Comparison of ENCODE assay signal across 9 mouse cellular contexts in genomic region chr5:149514087-149514671, GRCm38 (mm10). TPM values are rescaled to one million over a fixed set of nuclear protein-coding genes. Genes with fewer than 3 reads are reported as not detected.
DNase-seq lines count a peak whose midpoint lies in the region; ATAC-seq and TF ChIP-seq lines count a peak whose summit lies in the region.
"Had no signal": no experiment of that assay in that cellular context is flagged by ENCODE, and none has a peak within 500 bp of the region (broad histone marks: within the 10 kb centered on the region; RNA-seq: fewer than 3 reads in every experiment).

No protein-coding gene starts in this region.

- H3K36me3 ChIP-seq in hindbrain, embryonic 11.5 days (ENCODE audit: control insufficient read depth, insufficient read depth, low read length): no peaks in the 10 kb centered on the region
- H3K36me3 ChIP-seq in limb, embryonic 11.5 days (ENCODE audit: control insufficient read depth, insufficient read depth, low read length): no peaks in the 10 kb centered on the region
- H3K36me3 ChIP-seq in midbrain, postnatal 0 days (ENCODE audit: insufficient read depth, low read length): no peaks in the 10 kb centered on the region

- peaks cover 8% of the 10 kb centered on the region for H3K4me1 ChIP-seq in hindbrain, embryonic 11.5 days (replicated peaks; ENCODE audit: control insufficient read depth, insufficient read depth, low read length)
- H3K4me1 ChIP-seq in limb, embryonic 11.5 days (ENCODE audit: control insufficient read depth, insufficient read depth, low read length): peaks cover 6% of the 10 kb centered on the region; the same call in 1 of the 2 replicates
- H3K4me1 ChIP-seq in midbrain, postnatal 0 days (ENCODE audit: insufficient read depth, low read length): 0 out of 2 replicates have a peak, but pooled peaks cover 6% of the 10 kb centered on the region

- no peak overlapping the region for H3K4me3 ChIP-seq in hindbrain, embryonic 11.5 days (ENCODE audit: low read depth, low read length)
- no peak overlapping the region for H3K4me3 ChIP-seq in limb, embryonic 11.5 days (ENCODE audit: low read depth, low read length)
- no peak overlapping the region for H3K4me3 ChIP-seq in midbrain, postnatal 0 days (ENCODE audit: low read depth, low read length)

- peak; percentile 21 for DNase-seq in MN1 (ENCODE audit: low spot score)
- DNase-seq in adrenal gland, postnatal 10 days: peak; percentile 53
- DNase-seq in forelimb bud, embryonic 11.5 days (ENCODE audit: low read depth, low spot score): peak; percentile 64
- DNase-seq in hindbrain, embryonic 11.5 days (ENCODE audit: low spot score): peak; percentile 72
- DNase-seq in limb, embryonic 11.5 days (ENCODE audit: low spot score): peak; percentile 60
- peak; percentile 82 for DNase-seq in midbrain, postnatal 0 days (ENCODE audit: low spot score)
- no peak for DNase-seq in layer of hippocampus, adult 11-12 months (ENCODE audit: low spot score)
- DNase-seq in spleen, postnatal 14 days (ENCODE audit: low spot score in 2 of 2): no peak

- H3K4me2 ChIP-seq in hindbrain, embryonic 11.5 days (replicated peaks; ENCODE audit: low read depth, low read length): no peak overlapping the region
- H3K4me2 ChIP-seq in limb, embryonic 11.5 days (ENCODE audit: low read depth, severe bottlenecking): peak overlapping the region; percentile 23; the same call in 1 of the 2 replicates
- H3K4me2 ChIP-seq in midbrain, postnatal 0 days (ENCODE audit: low read depth, low read length, poor library complexity, severe bottlenecking): peak overlapping the region; percentile 30

- H3K9ac ChIP-seq in hindbrain, embryonic 11.5 days (ENCODE audit: low read depth, low read length): no peak overlapping the region
- no peak overlapping the region for H3K9ac ChIP-seq in limb, embryonic 11.5 days (ENCODE audit: low read length)
- 0 out of 2 replicates have a peak overlapping the region, but pooled peaks have one; percentile 19 for H3K9ac ChIP-seq in midbrain, postnatal 0 days (replicated peaks; ENCODE audit: low read length, poor library complexity, severe bottlenecking)

- ATAC-seq in hindbrain, embryonic 11.5 days (ENCODE audit: low FRiP score): peak; percentile 67
- ATAC-seq in limb, embryonic 11.5 days (ENCODE audit: insufficient number of reproducible peaks, low FRiP score, low TSS enrichment, low read depth): no peak; the same call in 1 of the 2 replicates
- ATAC-seq in midbrain, postnatal 0 days (ENCODE audit: low FRiP score): peak; percentile 68

- 23% methylated on average over 14 of the region's 14 CpGs for WGBS in hindbrain, embryonic 11.5 days
- WGBS in limb, embryonic 11.5 days: 29% methylated on average over 14 of the region's 14 CpGs
- 13% methylated on average over 14 of the region's 14 CpGs for WGBS in midbrain, postnatal 0 days

- H3K9me3 ChIP-seq in hindbrain, embryonic 11.5 days (ENCODE audit: control insufficient read depth, low read length): no peaks in the 10 kb centered on the region
- H3K9me3 ChIP-seq in limb, embryonic 11.5 days (ENCODE audit: control insufficient read depth, low read length): no peaks in the 10 kb centered on the region
- H3K9me3 ChIP-seq in midbrain, postnatal 0 days (ENCODE audit: low read length): no peaks in the 10 kb centered on the region

- TF ChIP-seq CTCF in midbrain, postnatal 0 days (IDR thresholded peaks at IDR 0.05): peak; percentile 67

- H3K27ac ChIP-seq in hindbrain, embryonic 11.5 days (ENCODE audit: low read depth, low read length): peak overlapping the region; percentile 69
- H3K27ac ChIP-seq in limb, embryonic 11.5 days (replicated peaks; ENCODE audit: low read depth, low read length): peak overlapping the region; percentile 45; the same call in 1 of the 2 replicates
- peak overlapping the region; percentile 63 for H3K27ac ChIP-seq in midbrain, postnatal 0 days (ENCODE audit: low read depth, low read length)

- no peaks in the 10 kb centered on the region for H3K27me3 ChIP-seq in hindbrain, embryonic 11.5 days (ENCODE audit: control insufficient read depth, insufficient read depth, low read length)
- no peaks in the 10 kb centered on the region for H3K27me3 ChIP-seq in limb, embryonic 11.5 days (ENCODE audit: control insufficient read depth, insufficient read depth, low read length)
- no peaks in the 10 kb centered on the region for H3K27me3 ChIP-seq in midbrain, postnatal 0 days (ENCODE audit: insufficient read depth, low read length)

RNA-seq across cellular contexts. Expression of gene Wdr95, which starts 14.3 kb away (rescaled TPM):
- total RNA-seq in adrenal gland, postnatal 10 days (2021): under 1 TPM in 1 of 2 experiments, not detected in 1; 0.09 TPM
- polyA plus RNA-seq in hindbrain, embryonic 11.5 days (2014; fragmentation: Nextera tagmentation; extraction: Ambion mirVana): not detected in 2 replicates
- not detected in 2 replicates for polyA plus RNA-seq in limb, embryonic 11.5 days (2014; fragmentation: Nextera tagmentation; extraction: Ambion mirVana)
- 0.33 TPM in 1 of 2 replicates, not detected in the other for total RNA-seq in midbrain, postnatal 0 days (2014; rRNA removed)
- 0.28 and 0.41 TPM in 2 replicates for polyA plus RNA-seq in midbrain, postnatal 0 days (2015; fragmentation: Nextera tagmentation; extraction: Ambion mirVana)
- total RNA-seq: liver, adult 2 months had no signal
- polyA plus RNA-seq: liver, adult 2 months had no signal

Comparison
In these comparisons a context has a peak if more than half of its experiments do, and no peak if none do; other contexts are left out.
1. DNase-seq: peak in MN1 (single experiment), adrenal gland, postnatal 10 days (single experiment), forelimb bud, embryonic 11.5 days (single experiment), hindbrain, embryonic 11.5 days (single experiment), limb, embryonic 11.5 days (single experiment) and midbrain, postnatal 0 days (single experiment); none in layer of hippocampus, adult 11-12 months (single experiment) and spleen, postnatal 14 days (0 of 2).
2. Peak in every context shown above with its lines, with median percentiles within 50 percentile points of each other: H3K27ac ChIP-seq.